Mouse (Mus musculus) testis, adult 2 months (tissue): ENCODE measurements around the gene 9930104L06Rik.
A peak's percentile ranks its signal among the peaks of the same experiment; 100 is the strongest.

Experiments
- CTCF ChIP-seq: fragments of 200-500 bp; IDR thresholded peaks from 2 replicates; pipeline ENCODE4 v1.5.1; 2012; ENCODE audit warnings: low read depth, mild to moderate bottlenecking, inconsistent platforms, low read length, moderate library complexity; ENCODE audit not compliant: control insufficient read depth, insufficient read depth, insufficient replicate concordance
- POLR2A ChIP-seq: fragments of 200-500 bp; IDR thresholded peaks from 2 replicates; pipeline ENCODE4 v1.6.1; 2012; ENCODE audit warnings: low read depth, mild to moderate bottlenecking, inconsistent platforms, low read length, moderate library complexity; ENCODE audit not compliant: control insufficient read depth

DNA sequence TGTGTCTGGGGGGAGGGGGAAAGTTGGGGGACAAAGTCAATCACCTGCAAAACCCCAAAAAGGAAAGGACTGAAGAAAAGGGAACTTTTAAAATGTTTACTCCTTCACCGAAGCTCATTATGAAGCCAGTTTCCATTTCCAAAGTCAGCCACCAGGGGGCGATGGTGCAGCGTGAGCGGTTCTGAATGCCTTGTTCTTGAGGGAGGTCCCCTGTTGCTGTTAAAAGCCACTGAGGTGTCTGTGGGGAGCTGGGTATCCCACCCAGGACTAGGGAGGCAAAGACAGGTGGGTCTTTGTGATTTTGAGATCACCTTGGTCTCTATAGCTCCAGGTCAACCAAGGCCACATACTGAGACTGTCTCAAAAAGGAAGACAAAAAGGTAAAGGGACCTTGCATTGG lies 6.2 kb downstream of the 9930104L06Rik start:
- TF ChIP-seq CTCF (peak; percentile 85; the same call in 1 of the 2 replicates), POLR2A (no peak)
